Comparison of ENCODE assay signal across 14 mouse cellular contexts in the genomic region with DNA sequence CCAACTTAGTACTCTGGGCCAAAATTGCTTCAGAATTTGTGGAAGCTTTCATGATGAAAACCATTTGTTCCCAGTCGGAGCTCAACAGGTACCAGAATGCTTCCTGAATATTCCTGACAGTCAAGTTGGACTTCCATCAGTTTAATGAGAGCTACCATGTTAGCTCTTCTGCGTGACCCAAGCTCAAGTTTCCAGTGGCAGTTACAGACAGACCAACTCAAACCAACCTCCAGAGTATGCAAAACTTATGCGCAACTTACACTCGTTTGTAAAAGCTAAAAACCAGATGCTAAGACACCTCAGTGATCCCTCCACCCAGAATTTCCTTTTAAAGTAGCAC. TPM values are rescaled to one million over a fixed set of nuclear protein-coding genes. Genes with fewer than 3 reads are reported as not detected.
DNase-seq lines count a peak whose midpoint lies in the region; ATAC-seq and TF ChIP-seq lines count a peak whose summit lies in the region.
"Had no signal": no experiment of that assay in that cellular context is flagged by ENCODE, and none has a peak within 500 bp of the region (broad histone marks: within the 10 kb centered on the region; RNA-seq: fewer than 3 reads in every experiment).

No protein-coding gene starts in this region.

- WGBS in forebrain, postnatal 0 days = 76% methylated on average over 4 of the region's 4 CpGs
- 77% methylated on average over 4 of the region's 4 CpGs for WGBS in forebrain, embryonic 15.5 days
- WGBS in lung, embryonic 16.5 days = 71% methylated on average over 4 of the region's 4 CpGs
- 77% methylated on average over 4 of the region's 4 CpGs for WGBS in lung, adult 2 months

- peaks cover 44% of the 10 kb centered on the region for H3K36me3 ChIP-seq in forebrain, postnatal 0 days (ENCODE audit: insufficient read depth)
- H3K36me3 ChIP-seq in forebrain, embryonic 15.5 days = peaks cover 64% of the 10 kb centered on the region
- H3K36me3 ChIP-seq in lung, embryonic 16.5 days (ENCODE audit: control insufficient read depth, insufficient read depth, low read length) = peaks cover 44% of the 10 kb centered on the region
- H3K36me3 ChIP-seq in myocyte (ENCODE audit: control insufficient read depth, insufficient read depth) = peaks cover 66% of the 10 kb centered on the region

- H3ac ChIP-seq in myocyte (ENCODE audit: control insufficient read depth, insufficient read length) = no peak overlapping the region

- no peaks in the 10 kb centered on the region for H3K4me1 ChIP-seq in forebrain, postnatal 0 days (ENCODE audit: insufficient read depth)
- peaks cover 11% of the 10 kb centered on the region for H3K4me1 ChIP-seq in forebrain, embryonic 15.5 days
- H3K4me1 ChIP-seq in lung, embryonic 16.5 days (replicated peaks; ENCODE audit: control insufficient read depth, insufficient read depth, low read length) = no peaks in the 10 kb centered on the region
- no peaks in the 10 kb centered on the region; the same call in none of the 2 replicates for H3K4me1 ChIP-seq in lung, adult 2 months (ENCODE audit: control insufficient read depth, insufficient read depth, low read length)
- H3K4me1 ChIP-seq: heart, embryonic 10.5 days; neural tube, embryonic 12.5 days had no signal

- TF ChIP-seq CTCF in forebrain, postnatal 0 days (IDR thresholded peaks at IDR 0.05; ENCODE audit: low read depth) = 0 out of 2 replicates have a peak, but pooled peaks have one; percentile 3
- TF ChIP-seq CTCF in lung, adult 2 months (IDR thresholded peaks at IDR 0.05; ENCODE audit: insufficient read depth, low read length) = no peak

- H3K4me2 ChIP-seq in forebrain, postnatal 0 days (ENCODE audit: low read depth) = no peak overlapping the region
- no peak overlapping the region for H3K4me2 ChIP-seq in forebrain, embryonic 15.5 days (replicated peaks)
- no peak overlapping the region for H3K4me2 ChIP-seq in lung, embryonic 16.5 days (ENCODE audit: low read depth, low read length)
- no peak overlapping the region for H3K4me2 ChIP-seq in myocyte (ENCODE audit: low read depth)
- H3K4me2 ChIP-seq: kidney, embryonic 15.5 days; liver, embryonic 15.5 days; neural tube, embryonic 12.5 days had no signal

- no peaks in the 10 kb centered on the region for H3K9me3 ChIP-seq in forebrain, postnatal 0 days (ENCODE audit: low read length)
- no peaks in the 10 kb centered on the region for H3K9me3 ChIP-seq in forebrain, embryonic 15.5 days
- no peaks in the 10 kb centered on the region for H3K9me3 ChIP-seq in lung, embryonic 16.5 days (ENCODE audit: control insufficient read depth, low read length)
- H3K9me3 ChIP-seq: heart, embryonic 10.5 days; kidney, embryonic 15.5 days; liver, embryonic 15.5 days; neural tube, embryonic 12.5 days had no signal

- H3K79me2 ChIP-seq in myocyte (ENCODE audit: control insufficient read depth, insufficient read depth) = peaks cover 22% of the 10 kb centered on the region

- no peak overlapping the region for H3K4me3 ChIP-seq in forebrain, postnatal 0 days (ENCODE audit: low read depth, low read length)
- no peak overlapping the region for H3K4me3 ChIP-seq in forebrain, embryonic 15.5 days
- H3K4me3 ChIP-seq in lung, embryonic 16.5 days (ENCODE audit: low read length) = no peak overlapping the region
- H3K4me3 ChIP-seq in lung, adult 2 months (replicated peaks; ENCODE audit: extremely low read depth, low read depth, low read length) = no peak overlapping the region
- H3K4me3 ChIP-seq in myocyte = no peak overlapping the region
- H3K4me3 ChIP-seq: heart, embryonic 10.5 days; kidney, embryonic 15.5 days; liver, embryonic 15.5 days; neural tube, embryonic 12.5 days had no signal

- no peaks in the 10 kb centered on the region for H3K27me3 ChIP-seq in forebrain, postnatal 0 days (ENCODE audit: insufficient read depth, low read length)
- H3K27me3 ChIP-seq in forebrain, embryonic 15.5 days = no peaks in the 10 kb centered on the region
- no peaks in the 10 kb centered on the region for H3K27me3 ChIP-seq in lung, embryonic 16.5 days (ENCODE audit: control insufficient read depth, insufficient read depth, low read depth, low read length)
- no peaks in the 10 kb centered on the region for H3K27me3 ChIP-seq in myocyte (ENCODE audit: control insufficient read depth, insufficient read depth, insufficient read length)
- H3K27me3 ChIP-seq: kidney, embryonic 15.5 days; liver, embryonic 15.5 days; neural tube, embryonic 12.5 days had no signal

- no peak overlapping the region for H3K27ac ChIP-seq in forebrain, postnatal 0 days (ENCODE audit: low read depth, low read length)
- H3K27ac ChIP-seq in forebrain, embryonic 15.5 days (replicated peaks) = no peak overlapping the region
- H3K27ac ChIP-seq in lung, embryonic 16.5 days (ENCODE audit: low read length) = no peak overlapping the region
- H3K27ac ChIP-seq: heart, embryonic 10.5 days; kidney, embryonic 15.5 days; liver, embryonic 15.5 days; neural tube, embryonic 12.5 days had no signal

- H3K9ac ChIP-seq in forebrain, postnatal 0 days = no peak overlapping the region
- H3K9ac ChIP-seq in forebrain, embryonic 15.5 days (replicated peaks) = no peak overlapping the region
- H3K9ac ChIP-seq in lung, embryonic 16.5 days (ENCODE audit: low read length) = no peak overlapping the region
- H3K9ac ChIP-seq: kidney, embryonic 15.5 days; liver, embryonic 15.5 days; neural tube, embryonic 12.5 days had no signal

- ATAC-seq in forebrain, postnatal 0 days = no peak; the same call in 1 of the 2 replicates
- ATAC-seq in forebrain, embryonic 15.5 days (replicated peaks) = no peak
- peak; percentile 5; the same call in 1 of the 2 replicates for ATAC-seq in lung, embryonic 16.5 days (ENCODE audit: low read depth)

- no peak for TF ChIP-seq POLR2A in lung, adult 2 months (IDR thresholded peaks at IDR 0.05; ENCODE audit: borderline replicate concordance, extremely low read depth, low read depth, low read length)
- peak; percentile 10 for TF ChIP-seq POLR2A in myocyte (IDR thresholded peaks at IDR 0.05; ENCODE audit: insufficient read length, low read depth)

- no peak for DNase-seq in forebrain, postnatal 0 days
- DNase-seq in lung, adult 2 months = no peak
- DNase-seq in Muller cell, postnatal 12 days (ENCODE audit: inconsistent ontology term) = peak; percentile 17
- DNase-seq in frontal cortex, postnatal 14 days (ENCODE audit: low spot score in 2 of 2) = no peak
- no peak for DNase-seq in lung, postnatal 36 days
- DNase-seq: cerebellum, postnatal 25 days; right cerebral cortex, adult 18-20 months had no signal

TF ChIP-seq in myocyte, 11 proteins besides CTCF, POLR2A, EP300 and RAD21:
- TF ChIP-seq POLR2AphosphoS2 (IDR thresholded peaks at IDR 0.05; ENCODE audit: insufficient read length, low read depth) (peak; percentile 19), E2F4 (IDR thresholded peaks at IDR 0.05; ENCODE audit: insufficient read depth) (no peak)

RNA-seq across cellular contexts. Expression of a gene that starts 9.7 kb away (rescaled TPM):
- 328 and 431 TPM in 2 replicates for total RNA-seq in forebrain, postnatal 0 days (2014; rRNA removed)
- 803 and 955 TPM in 2 replicates for polyA plus RNA-seq in forebrain, postnatal 0 days (2015; fragmentation: Nextera tagmentation; extraction: Ambion mirVana)
- polyA plus RNA-seq in forebrain, embryonic 15.5 days (2015; fragmentation: Nextera tagmentation; extraction: Ambion mirVana) = 1,746 and 1,773 TPM in 2 replicates
- 1,726 and 1,925 TPM in 2 replicates for polyA plus RNA-seq in lung, embryonic 16.5 days (2015; fragmentation: Nextera tagmentation; extraction: Ambion mirVana)
- polyA plus RNA-seq in lung, adult 2 months (2012; rRNA removed) = 45.4 and 73.2 TPM in 2 replicates
- 275 TPM for polyA plus RNA-seq in myocyte (2012; fragmentation: generic; extraction: Trizol)

RNA-seq across cellular contexts. Expression of a gene that starts 10.2 kb away (rescaled TPM):
- total RNA-seq in forebrain, postnatal 0 days (2014; rRNA removed) = 213 and 227 TPM in 2 replicates
- polyA plus RNA-seq in forebrain, postnatal 0 days (2015; fragmentation: Nextera tagmentation; extraction: Ambion mirVana) = 514 and 653 TPM in 2 replicates
- 585 and 608 TPM in 2 replicates for polyA plus RNA-seq in forebrain, embryonic 15.5 days (2015; fragmentation: Nextera tagmentation; extraction: Ambion mirVana)
- 443 and 509 TPM in 2 replicates for polyA plus RNA-seq in lung, embryonic 16.5 days (2015; fragmentation: Nextera tagmentation; extraction: Ambion mirVana)
- 5.1 and 9.7 TPM in 2 replicates for polyA plus RNA-seq in lung, adult 2 months (2012; rRNA removed)
- 35.6 TPM for polyA plus RNA-seq in myocyte (2012; fragmentation: generic; extraction: Trizol)

RNA-seq across cellular contexts. Expression of a gene that starts 27.5 kb away (rescaled TPM):
- total RNA-seq in forebrain, postnatal 0 days (2014; rRNA removed) = 15.0 and 29.2 TPM in 2 replicates
- 11.4 and 11.7 TPM in 2 replicates for polyA plus RNA-seq in forebrain, postnatal 0 days (2015; fragmentation: Nextera tagmentation; extraction: Ambion mirVana)
- polyA plus RNA-seq in forebrain, embryonic 15.5 days (2015; fragmentation: Nextera tagmentation; extraction: Ambion mirVana) = 12.3 and 14.7 TPM in 2 replicates
- polyA plus RNA-seq in lung, embryonic 16.5 days (2015; fragmentation: Nextera tagmentation; extraction: Ambion mirVana) = 1.7 TPM in 2 replicates
- polyA plus RNA-seq in lung, adult 2 months (2012; rRNA removed) = 3.0 and 3.5 TPM in 2 replicates
- 0.06 TPM for polyA plus RNA-seq in myocyte (2012; fragmentation: generic; extraction: Trizol)

Comparison
In these comparisons a context has a peak if more than half of its experiments do, and no peak if none do; other contexts are left out.
1. RNA of a gene that starts 10.2 kb away (polyA plus RNA-seq): 585 to 608 TPM in forebrain, embryonic 15.5 days, 514 to 653 TPM in forebrain, postnatal 0 days and 443 to 509 TPM in lung, embryonic 16.5 days; 35.6 TPM in myocyte (single experiment) and 5.1 to 9.7 TPM in lung, adult 2 months; every median in the first group is over 10 times any median in the second.